Mouse (Mus musculus): ENCODE measurements around the gene Anapc11.

Anapc11 gene

DNA sequence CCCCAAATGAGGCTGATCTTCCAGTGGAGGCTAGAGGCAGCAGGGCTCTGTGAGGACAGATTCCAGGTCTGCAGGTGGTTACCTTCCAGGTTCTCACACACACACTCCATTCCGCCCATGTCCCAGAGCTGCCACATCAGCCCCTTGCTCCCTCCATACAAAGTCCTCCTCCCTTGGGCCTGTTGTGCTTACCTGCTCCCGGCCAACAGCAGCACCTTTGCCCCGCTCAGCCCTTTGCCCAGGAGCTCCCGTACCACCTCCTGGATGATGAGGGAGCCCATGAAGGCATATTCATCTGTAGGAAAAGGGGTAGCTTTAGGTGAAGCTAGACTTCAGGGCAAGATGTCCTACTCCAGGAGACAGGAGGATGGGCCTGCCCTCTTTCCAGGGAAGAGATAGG lies 59.1 kb downstream of the Anapc11 start:
- DNase-seq (ENCODE audit: low spot score): no peak

Data from layer of hippocampus, adult 9-10 months (tissue).